Mouse (Mus musculus) heart, embryonic 16.5 days (tissue): ENCODE measurements around the gene Col25a1. TPM values are rescaled to one million over a fixed set of nuclear protein-coding genes. Genes with fewer than 3 reads are reported as not detected.

Experiments
- ATAC-seq: fragments of 200-750 bp; cut with Nextera tagmentation; replicated peaks from 2 replicates; pipeline ENCODE4 v1.8.0; 2017; ENCODE audit warnings: moderate number of reproducible peaks; ENCODE audit not compliant: insufficient read depth, low FRiP score; ENCODE audit errors: extremely low read depth
- H3K27ac ChIP-seq: fragments of 300-500 bp; sonication (generic); 2 replicates; pipeline ENCODE4 v1.5.1; 2014; ENCODE audit warnings: mild to moderate bottlenecking, low read length, control low read depth, moderate library complexity
- H3K27me3 ChIP-seq: fragments of 300-500 bp; sonication (generic); 2 replicates; pipeline ENCODE4 v1.6.1; 2014; ENCODE audit warnings: low read length, mixed read lengths; ENCODE audit not compliant: control insufficient read depth, insufficient read depth
- H3K36me3 ChIP-seq: fragments of 300-500 bp; sonication (generic); 2 replicates; pipeline ENCODE4 v1.6.1; 2014; ENCODE audit not compliant: control insufficient read depth, insufficient read depth
- H3K4me1 ChIP-seq: fragments of 300-500 bp; sonication (generic); 2 replicates; pipeline ENCODE4 v1.6.1; 2014; ENCODE audit warnings: low read length, mixed read lengths; ENCODE audit not compliant: control insufficient read depth, insufficient read depth
- H3K4me2 ChIP-seq: fragments of 300-500 bp; sonication (generic); 2 replicates; pipeline ENCODE4 v1.6.1; 2014; ENCODE audit warnings: low read depth, mild to moderate bottlenecking, control low read depth, low read length
- H3K4me3 ChIP-seq: fragments of 300-500 bp; sonication (generic); 2 replicates; pipeline ENCODE4 v1.5.1; 2014; ENCODE audit warnings: mild to moderate bottlenecking, control low read depth, low read length
- H3K9ac ChIP-seq: fragments of 300-500 bp; sonication (generic); 2 replicates; pipeline ENCODE4 v1.6.1; 2014; ENCODE audit warnings: low read length, control low read depth
- H3K9me3 ChIP-seq: fragments of 300-500 bp; sonication (generic); replicated peaks from 2 replicates; pipeline ENCODE4 v1.6.1; 2016; ENCODE audit warnings: low read length; ENCODE audit not compliant: control insufficient read depth
- WGBS: fragments of 180-500 bp; shearing (Covaris S2); extraction: QIAGEN DNeasy Blood & Tissue Kit; methylation state at CpG from one replicate; pipeline ENCODE4 v1.1.7; 2014; 5-methylcytosine and 5-hydroxymethylcytosine counted together
- polyA plus RNA-seq: library from polyadenylated mRNA; unstranded; fragments of >200 nt; fragmentation: Nextera tagmentation; extraction: Ambion mirVana; gene quantifications from 2 replicates; pipeline ENCODE4 v1.2.1, GENCODE M21; 2015

Col25a1 gene
- polyA plus RNA-seq, 1 experiment from 2014 or later = 1.2 TPM

DNA sequence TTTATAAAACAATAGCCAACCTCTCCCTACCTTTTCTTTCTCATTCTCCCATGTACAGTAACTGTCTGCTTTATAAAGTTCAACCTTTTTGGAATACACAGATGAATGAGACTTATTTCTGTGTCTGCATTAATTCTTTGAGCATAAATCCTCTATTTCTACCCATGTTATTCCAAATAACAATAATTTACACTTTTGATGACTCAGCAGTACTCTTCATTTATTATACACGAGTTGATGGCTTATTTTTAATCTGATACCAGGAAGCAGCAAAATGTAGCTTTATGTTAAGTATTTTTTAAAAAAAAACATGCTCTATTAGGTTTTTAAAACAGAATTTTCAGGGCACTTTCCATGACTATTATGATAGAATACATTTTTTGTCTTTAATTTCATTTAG, 230.6 kb downstream of the Col25a1 start:
- no peak overlapping the region for H3K9ac ChIP-seq
- no peak overlapping the region for H3K4me3 ChIP-seq
- no peaks in the 10 kb centered on the region for H3K27me3 ChIP-seq
- H3K4me2 ChIP-seq = no peak overlapping the region
- 56% methylated on average over 1 of the region's 1 CpGs for WGBS
- no peak for ATAC-seq
- H3K27ac ChIP-seq = no peak overlapping the region
- no peaks in the 10 kb centered on the region for H3K4me1 ChIP-seq
- H3K9me3 ChIP-seq = no peaks in the 10 kb centered on the region
- no peaks in the 10 kb centered on the region for H3K36me3 ChIP-seq

DNA sequence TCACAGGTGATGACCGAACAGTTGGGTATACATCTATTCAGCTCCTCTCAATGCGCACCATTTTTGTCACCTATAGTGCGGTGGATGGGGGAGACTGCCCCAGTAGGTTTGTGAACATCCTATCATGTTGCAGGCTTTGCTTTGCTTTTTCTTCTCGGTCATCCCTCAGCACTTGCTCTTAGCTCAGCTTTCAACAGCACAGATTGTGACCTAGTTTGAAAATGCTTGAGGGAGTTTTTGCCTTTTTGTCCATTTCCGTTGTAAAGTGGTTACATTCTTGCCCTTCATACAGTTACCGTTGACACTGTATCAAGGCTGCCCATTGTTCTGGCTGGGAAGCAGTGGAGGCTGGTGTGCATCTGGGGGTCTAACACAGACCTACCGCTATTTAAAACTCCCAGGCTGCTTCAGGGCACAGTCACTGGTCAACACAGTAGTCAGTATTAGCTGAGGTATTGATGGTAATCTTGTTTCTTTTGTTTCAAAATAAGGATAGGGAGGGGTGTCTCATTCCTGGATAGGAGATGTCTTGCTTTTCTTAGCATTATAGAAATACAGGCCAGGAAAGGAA, 231.6 kb downstream of the Col25a1 start:
- Histone ChIP-seq H3K4me2 (no peak overlapping the region), H3K27me3 (no peaks in the 10 kb centered on the region), H3K9me3 (no peaks in the 10 kb centered on the region), H3K4me1 (no peaks in the 10 kb centered on the region), H3K9ac (no peak overlapping the region), H3K36me3 (no peaks in the 10 kb centered on the region), H3K4me3 (no peak overlapping the region), H3K27ac (no peak overlapping the region)
- WGBS = 76% methylated on average over 7 of the region's 7 CpGs
- no peak for ATAC-seq

DNA sequence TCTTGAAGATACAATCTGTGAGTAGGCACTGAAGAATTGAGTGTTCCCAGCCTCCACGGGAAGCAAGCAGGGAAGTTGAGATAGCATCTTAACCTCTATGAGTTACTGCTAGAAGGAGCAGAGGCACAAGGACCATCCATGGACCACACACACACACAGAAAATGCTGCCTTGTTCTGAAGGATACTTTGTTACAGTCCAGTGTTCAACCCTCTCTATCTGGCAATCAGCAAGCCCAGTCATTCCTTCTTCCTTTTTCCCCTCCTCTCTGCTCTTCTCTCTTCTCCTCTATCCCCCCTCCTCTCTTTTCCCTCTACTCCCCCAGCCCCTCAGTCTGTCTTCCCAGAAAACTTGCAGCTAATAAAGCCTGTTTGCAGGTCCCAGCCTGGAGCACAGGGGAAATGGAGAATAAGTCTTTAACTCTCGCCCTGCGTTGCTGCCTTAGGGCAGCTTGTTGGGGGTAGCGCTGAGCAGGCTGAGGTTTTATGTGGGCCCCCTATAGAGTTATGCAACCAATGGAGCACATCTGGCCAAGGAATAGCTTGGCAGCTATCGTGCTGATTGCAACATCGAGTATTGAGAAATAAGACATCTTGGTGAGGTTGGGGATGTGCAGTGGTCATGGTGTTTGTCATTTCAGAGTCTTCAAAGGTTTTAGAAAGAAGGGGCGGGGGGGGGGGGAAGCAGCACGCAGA, 235.8 kb downstream of the Col25a1 start:
- Histone ChIP-seq H3K27ac (no peak overlapping the region), H3K27me3 (no peaks in the 10 kb centered on the region), H3K9me3 (no peaks in the 10 kb centered on the region), H3K4me1 (no peaks in the 10 kb centered on the region), H3K4me2 (no peak overlapping the region), H3K4me3 (no peak overlapping the region), H3K9ac (no peak overlapping the region), H3K36me3 (no peaks in the 10 kb centered on the region)
- no peak for ATAC-seq
- WGBS = 58% methylated on average over 8 of the region's 8 CpGs

GRCm38 (mm10) chr3:130368352-130368751, 237.1 kb downstream of the Col25a1 start:
- Histone ChIP-seq H3K9ac (no peak overlapping the region), H3K4me1 (no peaks in the 10 kb centered on the region), H3K27ac (no peak overlapping the region), H3K36me3 (no peaks in the 10 kb centered on the region), H3K27me3 (no peaks in the 10 kb centered on the region), H3K4me3 (no peak overlapping the region), H3K9me3 (no peaks in the 10 kb centered on the region), H3K4me2 (no peak overlapping the region)
- WGBS = 92% methylated on average over 4 of the region's 4 CpGs
- ATAC-seq = no peak

DNA sequence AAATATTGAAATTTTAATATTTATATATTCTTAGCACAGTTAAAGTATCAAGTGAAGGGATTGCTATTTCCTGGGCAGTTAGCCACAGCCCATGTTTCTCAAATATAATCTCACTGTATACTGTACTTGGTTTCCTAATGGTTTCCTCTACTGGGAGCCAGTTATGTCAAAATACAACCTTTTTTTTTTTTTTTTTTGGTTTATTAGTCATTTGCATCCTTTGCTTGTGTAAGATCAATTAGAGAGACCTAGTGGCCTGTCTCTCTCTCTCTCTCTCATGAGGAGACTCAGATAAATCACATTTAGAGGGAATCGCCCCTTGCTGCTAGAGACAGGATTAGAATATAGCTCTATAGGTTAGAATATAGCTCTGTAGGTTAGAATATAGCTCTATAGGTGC, 237.8 kb downstream of the Col25a1 start:
- Histone ChIP-seq H3K27me3 (no peaks in the 10 kb centered on the region), H3K9ac (no peak overlapping the region), H3K9me3 (no peaks in the 10 kb centered on the region), H3K4me3 (no peak overlapping the region), H3K36me3 (no peaks in the 10 kb centered on the region), H3K27ac (no peak overlapping the region), H3K4me2 (no peak overlapping the region), H3K4me1 (no peaks in the 10 kb centered on the region)
- WGBS = 85% methylated on average over 1 of the region's 1 CpGs
- ATAC-seq = no peak

GRCm38 (mm10) chr3:130370167-130370566, 238.9 kb downstream of the Col25a1 start:
- Histone ChIP-seq H3K36me3 (no peaks in the 10 kb centered on the region), H3K27me3 (no peaks in the 10 kb centered on the region), H3K27ac (no peak overlapping the region), H3K4me2 (no peak overlapping the region), H3K4me1 (no peaks in the 10 kb centered on the region), H3K9me3 (no peaks in the 10 kb centered on the region), H3K9ac (no peak overlapping the region), H3K4me3 (no peak overlapping the region)
- 63% methylated on average over 5 of the region's 5 CpGs for WGBS
- no peak for ATAC-seq

- H3K4me3 ChIP-seq = no peak overlapping the region
- H3K4me2 ChIP-seq = no peak overlapping the region
- no peaks in the 10 kb centered on the region for H3K4me1 ChIP-seq
- no peaks in the 10 kb centered on the region for H3K9me3 ChIP-seq
- H3K27me3 ChIP-seq = no peaks in the 10 kb centered on the region
- ATAC-seq = no peak
- 51% methylated on average over 7 of the region's 7 CpGs for WGBS
- no peaks in the 10 kb centered on the region for H3K36me3 ChIP-seq
- no peak overlapping the region for H3K9ac ChIP-seq
- H3K27ac ChIP-seq = no peak overlapping the region
Observed at GRCm38 (mm10) chr3:130373145-130373544, 241.8 kb downstream of the Col25a1 start.

- Histone ChIP-seq H3K36me3 (no peaks in the 10 kb centered on the region), H3K4me1 (no peaks in the 10 kb centered on the region), H3K27me3 (no peaks in the 10 kb centered on the region), H3K4me3 (no peak overlapping the region), H3K27ac (no peak overlapping the region), H3K9ac (no peak overlapping the region), H3K9me3 (no peaks in the 10 kb centered on the region), H3K4me2 (no peak overlapping the region)
- no peak for ATAC-seq
- 84% methylated on average over 3 of the region's 3 CpGs for WGBS
Observed at GRCm38 (mm10) chr3:130374620-130375341, 243.5 kb downstream of the Col25a1 start.

DNA sequence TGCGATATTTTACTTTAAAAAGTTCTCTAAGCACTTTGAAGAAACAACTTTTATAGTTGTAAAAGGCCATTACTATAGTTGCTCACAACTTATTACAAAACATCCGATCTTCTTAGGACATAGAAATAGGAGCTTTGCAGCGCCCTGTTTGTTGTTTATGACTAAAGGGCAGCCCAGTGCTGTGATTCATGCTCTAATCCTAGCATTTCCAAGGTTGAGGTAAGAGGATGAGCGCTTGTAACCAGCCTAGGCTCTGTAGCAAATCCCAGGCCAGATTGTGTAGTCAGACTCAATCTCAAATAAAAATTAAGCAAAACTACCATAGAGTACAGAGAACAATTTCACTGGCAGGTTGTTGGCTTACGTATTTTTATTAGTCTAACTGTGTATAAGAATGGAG, 246.5 kb downstream of the Col25a1 start:
- Histone ChIP-seq H3K4me1 (no peaks in the 10 kb centered on the region), H3K27me3 (no peaks in the 10 kb centered on the region), H3K27ac (no peak overlapping the region), H3K9ac (no peak overlapping the region), H3K4me3 (no peak overlapping the region), H3K9me3 (no peaks in the 10 kb centered on the region), H3K4me2 (no peak overlapping the region), H3K36me3 (no peaks in the 10 kb centered on the region)
- WGBS = 92% methylated on average over 5 of the region's 5 CpGs
- ATAC-seq = no peak
